Mouse (Mus musculus) B cell, adult 67 days (primary cell): ENCODE data around the gene Srp72. TPM values are rescaled to one million over a fixed set of nuclear protein-coding genes. Genes with fewer than 3 reads are reported as not detected.

Experiments
- total RNA-seq, 2 experiments: library from RNA; stranded (reverse); gene quantifications; 4 replicates each; pipeline ENCODE4 v1.2.4; 2023

Srp72 gene
- total RNA-seq: 100 to 1,000 TPM; 136 to 144 TPM

GRCm38 (mm10) chr5:76974554-76975285 lies at the start of gene Srp72:
Gene Srp72 (plus strand): TSS chr5:76974683.

GRCm38 (mm10) chr5:76951106-76952027 lies 23.1 kb upstream of the Srp72 start, which contains the start of the genes Paics and Ppat:
Gene Paics (plus strand): TSS chr5:76951307.
Gene Ppat (minus strand): TSS chr5:76951578.

GRCm38 (mm10) chr5:77004051-77004821 lies 29.8 kb downstream of the Srp72 start, which contains the start of gene Arl9:
Gene Arl9 (plus strand): TSS chr5:77004055.

GRCm38 (mm10) chr5:77015544-77016482 lies 41.3 kb downstream of the Srp72 start, which contains the start of gene Thegl:
Gene Thegl (plus strand): TSS chr5:77016023.

Other genes with a start within 250 kb of the Srp72 start
- gene Aasdh, start 69.2 kb upstream of the Srp72 start, total RNA-seq: 10 to 100 TPM; 35.4 to 49.2 TPM
- 10 to 100 TPM; 81.6 to 96.1 TPM for gene Paics, start 23.4 kb upstream of the Srp72 start, total RNA-seq
- gene Ppat, start 23.1 kb upstream of the Srp72 start, total RNA-seq: 10 to 100 TPM; 16.8 to 18.2 TPM
- gene Arl9, start 29.4 kb downstream of the Srp72 start, total RNA-seq: 1 to 10 TPM; 2.0 to 3.9 TPM
- gene Thegl, start 41.3 kb downstream of the Srp72 start, total RNA-seq: not detected
- gene Hopx, start 140.4 kb downstream of the Srp72 start, total RNA-seq: 10 to 100 TPM; 19.7 to 22.7 TPM
- gene Spink2, start 236.8 kb downstream of the Srp72 start, total RNA-seq: not detected